Comparison of ENCODE assay signal across 1 mouse cellular context in the genomic region with DNA sequence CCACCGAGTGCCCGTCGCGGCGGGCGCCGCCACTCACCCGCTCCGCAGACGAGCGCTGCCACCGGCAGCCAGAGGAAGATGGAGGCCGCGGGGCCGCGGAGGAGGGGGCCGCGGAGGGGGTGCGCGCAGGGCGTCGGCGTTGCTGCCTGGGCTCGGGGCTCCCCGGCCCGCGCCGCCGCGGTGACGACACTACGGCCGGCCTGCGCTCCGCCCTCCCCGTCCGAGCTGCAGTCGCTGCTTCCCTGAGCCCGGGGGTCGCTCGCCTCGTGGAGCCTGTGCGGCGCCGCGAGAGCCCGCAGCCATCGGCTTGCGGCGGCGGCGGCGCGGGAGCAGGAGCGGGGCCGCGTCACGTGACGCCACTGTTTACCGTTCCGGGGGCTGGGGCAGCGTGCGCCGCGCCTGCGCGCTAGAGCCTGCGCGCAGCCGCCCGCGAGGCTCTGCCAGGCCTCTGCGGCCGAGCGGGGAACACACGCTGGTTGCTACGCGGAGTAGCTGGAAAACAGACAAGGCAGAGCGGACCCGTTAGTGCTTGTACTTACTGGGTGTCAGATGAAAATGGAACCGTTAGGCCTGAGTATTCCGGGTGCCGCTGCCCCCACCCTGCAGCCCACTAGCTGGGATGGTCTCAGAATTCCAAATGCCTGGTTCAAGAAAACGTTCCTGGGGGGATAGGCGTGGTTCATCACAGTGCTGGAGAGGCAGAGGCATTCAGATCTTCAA.
A peak's percentile ranks its signal among the peaks of the same experiment; 100 is the strongest.
TF ChIP-seq lines count a peak whose summit lies in the region.

A gene (minus strand): TSS at position 381 of the 720 bp plus-strand sequence.

TF ChIP-seq in CH12.LX, 34 proteins besides CTCF, POLR2A, EP300 and RAD21 (continued from another document):
- TF ChIP-seq TBP (conservative IDR thresholded peaks at IDR 0.05; ENCODE audit: low read depth, low read length): 0 out of 2 replicates have a peak, but pooled peaks have one; percentile 38
- TF ChIP-seq NELFE (IDR thresholded peaks at IDR 0.05; ENCODE audit: low read depth, low read length): peak; percentile 76
- TF ChIP-seq POLR2AphosphoS2 (IDR thresholded peaks at IDR 0.05; ENCODE audit: low read depth, low read length): peak; percentile 66; the same call in 1 of the 2 replicates
- TF ChIP-seq ZMIZ1 (IDR thresholded peaks at IDR 0.05; ENCODE audit: low read depth, low read length): 0 out of 2 replicates have a peak, but pooled peaks have one; percentile 9
- TF ChIP-seq SIN3A (IDR thresholded peaks at IDR 0.05; ENCODE audit: low read length): peak; percentile 44
- no peak for TF ChIP-seq PAX5 (IDR thresholded peaks at IDR 0.05; ENCODE audit: low read length)
- TF ChIP-seq BHLHE40 (IDR thresholded peaks at IDR 0.05; ENCODE audit: low read depth, low read length): peak; percentile 93
- peak; percentile 50; the same call in 1 of the 2 replicates for TF ChIP-seq HCFC1 (IDR thresholded peaks at IDR 0.05; ENCODE audit: low read depth, low read length)
- no peak for TF ChIP-seq GABPA (IDR thresholded peaks at IDR 0.05; ENCODE audit: insufficient replicate concordance, low read depth, low read length)
- no peak for TF ChIP-seq JUN (IDR thresholded peaks at IDR 0.05; ENCODE audit: insufficient read depth, low read depth, low read length)
- peak; percentile 46 for TF ChIP-seq ELF1 (IDR thresholded peaks at IDR 0.05; ENCODE audit: low read depth, low read length)
- TF ChIP-seq SMC3 (IDR thresholded peaks at IDR 0.05; ENCODE audit: low read depth, low read length): no peak
- TF ChIP-seq CHD2 (IDR thresholded peaks at IDR 0.05; ENCODE audit: low read length): no peak
- peak; percentile 87 for TF ChIP-seq MAX (IDR thresholded peaks at IDR 0.05; ENCODE audit: low read length)
- peak; percentile 75; the same call in 1 of the 2 replicates for TF ChIP-seq CHD1 (IDR thresholded peaks at IDR 0.05; ENCODE audit: low read depth, low read length)
- peak; percentile 21; the same call in 1 of the 2 replicates for TF ChIP-seq UBTF (IDR thresholded peaks at IDR 0.05; ENCODE audit: low read depth, low read length)
- peak; percentile 92 for TF ChIP-seq NRF1 (IDR thresholded peaks at IDR 0.05; ENCODE audit: low read depth, low read length)
